Mouse (Mus musculus): ENCODE results near the gene Aspscr1. TPM values are rescaled to one million over a fixed set of nuclear protein-coding genes. Genes with fewer than 3 reads are reported as not detected.
"Not testable (repeated sequence)": the region's sequence is repeated elsewhere in the genome, so short reads cannot be mapped to it uniquely, and the experiment has no call there.

Aspscr1 gene
- polyA plus RNA-seq, 1 experiment from 2014 or later, result 144 TPM

GRCm38 (mm10) chr11:120722067-120722630 lies 49.4 kb downstream of the Aspscr1 start:
- peak overlapping the region; percentile 61 for H3K4me3 ChIP-seq (replicated peaks)
- H3K27ac ChIP-seq, result no peak overlapping the region
- no peaks in the 10 kb centered on the region for H3K9me3 ChIP-seq (replicated peaks)
- peak overlapping the region; percentile 100 for H3K4me2 ChIP-seq
- H3K4me1 ChIP-seq, result peaks cover 39% of the 10 kb centered on the region
- peak overlapping the region; percentile 72 for H3K9ac ChIP-seq
- 23% methylated on average over 21 of the region's 21 CpGs for WGBS
- H3K27me3 ChIP-seq, result peaks cover 7% of the 10 kb centered on the region
- no peak for ATAC-seq (replicated peaks; ENCODE audit: low FRiP score)
- H3K36me3 ChIP-seq, result peaks cover 35% of the 10 kb centered on the region

GRCm38 (mm10) chr11:120722761-120723382 lies 50.1 kb downstream of the Aspscr1 start:
- ATAC-seq (replicated peaks; ENCODE audit: low FRiP score), result no peak

GRCm38 (mm10) chr11:120723509-120723908 lies 50.7 kb downstream of the Aspscr1 start:
- no peak overlapping the region for H3K9ac ChIP-seq
- ATAC-seq (replicated peaks; ENCODE audit: low FRiP score), result no peak
- WGBS, result 87% methylated on average over 7 of the region's 7 CpGs

More at GRCm38 (mm10) chr11:120722761-120723382, 50.1 kb downstream of the Aspscr1 start:
- H3K4me3 ChIP-seq (replicated peaks), result no peak overlapping the region
- peaks cover 39% of the 10 kb centered on the region for H3K4me1 ChIP-seq
- WGBS, result 91% methylated on average over 11 of the region's 11 CpGs
- no peak overlapping the region for H3K27ac ChIP-seq
- H3K9me3 ChIP-seq (replicated peaks), result no peaks in the 10 kb centered on the region
- peak overlapping the region; percentile 100 for H3K4me2 ChIP-seq
- peaks cover 27% of the 10 kb centered on the region for H3K36me3 ChIP-seq
- H3K9ac ChIP-seq, result no peak overlapping the region
- peaks cover 7% of the 10 kb centered on the region for H3K27me3 ChIP-seq

GRCm38 (mm10) chr11:120726243-120727168 lies 53.7 kb downstream of the Aspscr1 start:
- Histone ChIP-seq H3K27ac (peak overlapping the region; percentile 62), H3K9me3 (replicated peaks) (no peaks in the 10 kb centered on the region)
- WGBS, result 19% methylated on average over 36 of the region's 36 CpGs

More at GRCm38 (mm10) chr11:120723509-120723908, 50.7 kb downstream of the Aspscr1 start:
- Histone ChIP-seq H3K27me3 (peaks cover 7% of the 10 kb centered on the region), H3K27ac (no peak overlapping the region), H3K4me2 (no peak overlapping the region), H3K9me3 (replicated peaks) (no peaks in the 10 kb centered on the region), H3K4me3 (replicated peaks) (no peak overlapping the region), H3K4me1 (peaks cover 39% of the 10 kb centered on the region), H3K36me3 (peaks cover 21% of the 10 kb centered on the region)

GRCm38 (mm10) chr11:120727169-120727527 lies 54.4 kb downstream of the Aspscr1 start, which contains the start of gene Dcxr:
Gene Dcxr, minus strand, starts transcription at chr11:120727281.
- peak; percentile 89 for ATAC-seq (replicated peaks; ENCODE audit: low FRiP score)
- under 1% methylated on average over 14 of the region's 14 CpGs for WGBS

More at GRCm38 (mm10) chr11:120726243-120727168, 53.7 kb downstream of the Aspscr1 start:
- peak; percentile 32 for ATAC-seq (replicated peaks; ENCODE audit: low FRiP score)
- Histone ChIP-seq H3K4me1 (peaks cover 29% of the 10 kb centered on the region), H3K4me3 (replicated peaks) (peak overlapping the region; percentile 69), H3K9ac (peak overlapping the region; percentile 55), H3K4me2 (peak overlapping the region; percentile 95), H3K36me3 (0 out of 2 replicates have a peak, but pooled peaks cover 7% of the 10 kb centered on the region), H3K27me3 (peaks cover 10% of the 10 kb centered on the region)

GRCm38 (mm10) chr11:120727564-120727963 lies 54.8 kb downstream of the Aspscr1 start:
- H3K36me3 ChIP-seq, result 0 out of 2 replicates have a peak, but pooled peaks cover 7% of the 10 kb centered on the region
- no peaks in the 10 kb centered on the region for H3K9me3 ChIP-seq (replicated peaks)
- H3K4me3 ChIP-seq (replicated peaks), result no peak overlapping the region
- no peak overlapping the region for H3K27ac ChIP-seq
- H3K9ac ChIP-seq, result no peak overlapping the region
- no peak for ATAC-seq (replicated peaks; ENCODE audit: low FRiP score)
- peak overlapping the region; percentile 95 for H3K4me2 ChIP-seq
- H3K27me3 ChIP-seq, result peaks cover 7% of the 10 kb centered on the region; the same call in 1 of the 2 replicates
- 57% methylated on average over 12 of the region's 12 CpGs for WGBS
- H3K4me1 ChIP-seq, result peaks cover 22% of the 10 kb centered on the region

More at GRCm38 (mm10) chr11:120727169-120727527, 54.4 kb downstream of the Aspscr1 start, which contains the start of gene Dcxr:
- Histone ChIP-seq H3K9ac (peak within 1 kb of the TSS; percentile 55), H3K4me1 (peaks cover 24% of the 10 kb centered on the region), H3K4me3 (replicated peaks) (peak within 1 kb of the TSS; percentile 69), H3K27me3 (peaks cover 8% of the 10 kb centered on the region), H3K36me3 (0 out of 2 replicates have a peak, but pooled peaks cover 7% of the 10 kb centered on the region), H3K27ac (peak within 1 kb of the TSS; percentile 62), H3K4me2 (peak within 1 kb of the TSS; percentile 95), H3K9me3 (replicated peaks) (no peaks in the 10 kb centered on the region)

- H3K9ac ChIP-seq, result no peak overlapping the region
- peak overlapping the region; percentile 53 for H3K4me2 ChIP-seq
- WGBS, result 73% methylated on average over 11 of the region's 11 CpGs
- H3K27ac ChIP-seq, result no peak overlapping the region
- ATAC-seq (replicated peaks; ENCODE audit: low FRiP score), result no peak
- H3K9me3 ChIP-seq (replicated peaks), result no peaks in the 10 kb centered on the region
- H3K4me3 ChIP-seq (replicated peaks), result no peak overlapping the region
- H3K27me3 ChIP-seq, result peaks cover 4% of the 10 kb centered on the region; the same call in 1 of the 2 replicates
- H3K36me3 ChIP-seq, result 0 out of 2 replicates have a peak, but pooled peaks cover 7% of the 10 kb centered on the region
- H3K4me1 ChIP-seq, result peaks cover 23% of the 10 kb centered on the region
Observed at GRCm38 (mm10) chr11:120728530-120729240, 55.9 kb downstream of the Aspscr1 start.

GRCm38 (mm10) chr11:120729432-120730050 lies 56.8 kb downstream of the Aspscr1 start:
- H3K9me3 ChIP-seq (replicated peaks); H3K9ac ChIP-seq; H3K36me3 ChIP-seq; H3K27me3 ChIP-seq; H3K27ac ChIP-seq: not testable (repeated sequence)
- WGBS, result 3% methylated on average over 18 of the region's 21 CpGs
- H3K4me2 ChIP-seq, result peak overlapping the region; percentile 53
- peaks cover 23% of the 10 kb centered on the region for H3K4me1 ChIP-seq
- ATAC-seq (replicated peaks; ENCODE audit: low FRiP score), result 0 out of 2 replicates have a peak, but pooled peaks have one; percentile 22
- H3K4me3 ChIP-seq (replicated peaks), result peak overlapping the region; percentile 9; the same call in 1 of the 2 replicates

GRCm38 (mm10) chr11:120730331-120730870 lies 57.6 kb downstream of the Aspscr1 start:
- Histone ChIP-seq H3K9ac (no peak overlapping the region), H3K4me2 (no peak overlapping the region), H3K27me3 (peaks cover 4% of the 10 kb centered on the region; the same call in 1 of the 2 replicates), H3K4me1 (peaks cover 23% of the 10 kb centered on the region), H3K9me3 (replicated peaks) (no peaks in the 10 kb centered on the region), H3K4me3 (replicated peaks) (no peak overlapping the region), H3K27ac (no peak overlapping the region), H3K36me3 (0 out of 2 replicates have a peak, but pooled peaks cover under 1% of the 10 kb centered on the region)
- ATAC-seq (replicated peaks; ENCODE audit: low FRiP score), result no peak
- 85% methylated on average over 10 of the region's 10 CpGs for WGBS

- H3K4me3 ChIP-seq (replicated peaks), result no peak overlapping the region
- no peak overlapping the region for H3K27ac ChIP-seq
- H3K4me1 ChIP-seq, result peaks cover 18% of the 10 kb centered on the region
- 100% methylated on average over 1 of the region's 1 CpGs for WGBS
- H3K9ac ChIP-seq, result no peak overlapping the region
- no peaks in the 10 kb centered on the region for H3K9me3 ChIP-seq (replicated peaks)
- no peak for ATAC-seq (replicated peaks; ENCODE audit: low FRiP score)
- H3K4me2 ChIP-seq, result no peak overlapping the region
- H3K36me3 ChIP-seq, result no peaks in the 10 kb centered on the region
- H3K27me3 ChIP-seq, result peaks cover 4% of the 10 kb centered on the region; the same call in 1 of the 2 replicates
Observed at GRCm38 (mm10) chr11:120731395-120731794, 58.6 kb downstream of the Aspscr1 start.

Measured in kidney, embryonic 15.5 days (tissue).